Mouse (Mus musculus): ENCODE results near the gene Ints11. TPM values are rescaled to one million over a fixed set of nuclear protein-coding genes. Genes with fewer than 3 reads are reported as not detected.

Ints11 gene
- total and polyA plus RNA-seq, 3 experiments, result 27.5 to 32.0 (median 30.8) TPM

DNA sequence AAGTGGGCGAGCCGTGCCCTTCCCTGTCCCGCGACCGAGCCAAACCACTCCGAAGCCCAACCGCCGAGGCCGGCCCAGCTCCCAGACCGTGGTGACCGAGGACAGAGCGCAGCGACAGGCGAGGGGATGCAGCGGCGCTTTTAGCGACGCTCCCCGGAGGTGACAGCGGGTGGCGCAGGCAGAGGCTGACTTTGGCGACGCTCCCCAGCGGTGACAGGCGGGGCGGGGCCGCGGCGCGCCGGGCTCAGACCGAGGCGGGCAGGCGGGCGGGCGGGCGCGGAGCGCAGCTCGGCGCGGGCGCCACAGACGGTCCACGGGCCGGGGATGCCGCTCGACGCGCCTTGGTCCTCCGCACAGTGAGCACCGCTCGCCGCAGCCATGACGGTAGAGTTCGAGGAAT, 22.7 kb downstream of the Ints11 start:
- peak; percentile 92 for DNase-seq

DNA sequence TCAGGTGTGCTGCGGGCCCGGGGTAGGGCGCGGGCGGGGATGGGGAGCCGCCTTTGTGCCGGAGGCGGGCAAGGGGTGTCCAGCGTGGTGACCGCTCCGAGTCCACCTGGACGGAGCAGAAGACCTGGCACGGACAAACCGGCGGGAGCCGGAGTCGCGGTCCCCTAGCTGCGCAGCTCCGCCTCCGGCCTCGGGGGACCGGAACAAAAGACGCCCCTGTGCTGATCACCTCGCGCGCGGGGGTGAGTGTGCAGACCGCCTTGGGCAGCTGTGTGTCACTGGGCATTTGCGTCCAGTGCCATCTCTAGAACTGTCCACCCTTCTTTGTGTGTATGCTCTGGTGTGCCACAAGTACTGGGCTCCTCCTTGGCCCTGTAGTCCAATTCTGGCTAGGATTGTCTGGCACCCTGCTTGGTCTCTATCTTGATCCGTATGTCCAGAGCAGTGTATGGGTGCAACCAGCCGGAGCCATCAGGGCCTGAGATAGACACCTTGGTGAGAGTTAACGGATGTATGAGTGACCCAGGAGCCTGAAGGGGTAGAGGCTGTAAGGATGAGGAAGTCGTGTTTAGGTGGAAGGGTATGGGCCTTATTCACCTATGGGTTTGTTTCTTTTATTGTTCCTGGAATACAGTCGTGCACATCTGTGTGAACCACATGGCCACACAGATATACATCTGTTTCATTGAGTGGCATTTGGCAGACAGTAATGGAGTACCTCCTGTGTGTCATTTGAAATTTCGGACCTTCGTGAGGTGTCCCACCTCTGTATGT, 23.3 kb downstream of the Ints11 start:
- peak; percentile 61 for DNase-seq

DNA sequence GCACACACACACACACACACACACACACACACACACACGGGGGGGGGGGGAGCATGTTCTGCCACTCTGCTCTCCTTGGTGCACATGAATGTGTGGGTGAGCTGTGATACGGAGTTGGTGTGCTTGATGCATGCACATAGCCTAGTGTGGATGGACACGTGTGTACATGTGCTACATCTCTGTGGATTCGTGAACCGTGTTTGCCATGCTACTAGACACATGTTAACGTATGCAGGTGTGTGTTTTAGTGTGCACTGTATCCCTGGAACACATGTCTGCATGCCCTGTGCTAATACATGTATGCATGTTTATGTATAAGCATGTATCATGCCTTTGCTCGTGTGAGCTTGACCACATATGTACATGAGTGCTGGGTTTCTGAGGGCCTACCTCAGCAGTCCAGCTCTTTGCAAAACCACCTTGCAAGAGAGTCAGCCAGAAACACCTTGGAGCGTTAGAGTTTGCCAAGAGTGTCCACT, 23.9 kb downstream of the Ints11 start:
- peak; percentile 2 for DNase-seq

DNA sequence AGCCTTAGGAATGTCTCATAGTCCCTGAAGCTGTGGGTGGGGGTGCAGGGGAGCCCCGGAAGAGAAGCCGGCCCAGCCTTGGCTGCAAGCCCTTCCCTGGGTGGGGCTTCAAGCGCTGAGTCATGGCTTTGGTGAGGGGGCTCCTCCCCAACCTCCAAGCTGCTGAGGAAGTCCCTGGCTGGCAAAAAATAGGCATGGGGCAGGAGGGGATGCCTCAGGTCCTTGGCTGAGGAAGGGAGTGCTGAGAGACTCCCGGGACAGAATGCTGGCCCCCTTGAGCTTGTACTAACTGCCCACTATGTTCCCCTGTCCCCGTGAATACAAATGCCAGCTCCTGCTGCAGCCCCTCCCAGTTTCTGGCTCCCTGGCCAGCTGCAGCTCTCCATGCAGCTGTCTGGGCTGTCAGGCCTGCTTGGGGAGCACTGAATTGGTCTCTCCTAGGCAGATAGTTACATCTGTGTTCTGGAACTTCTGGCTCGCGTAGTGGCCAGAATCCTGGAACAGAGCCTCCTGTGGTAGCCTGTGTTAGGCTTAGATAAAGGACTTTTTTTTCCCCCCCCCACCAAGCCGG, 25.1 kb downstream of the Ints11 start:
- DNase-seq, result peak; percentile 85

DNA sequence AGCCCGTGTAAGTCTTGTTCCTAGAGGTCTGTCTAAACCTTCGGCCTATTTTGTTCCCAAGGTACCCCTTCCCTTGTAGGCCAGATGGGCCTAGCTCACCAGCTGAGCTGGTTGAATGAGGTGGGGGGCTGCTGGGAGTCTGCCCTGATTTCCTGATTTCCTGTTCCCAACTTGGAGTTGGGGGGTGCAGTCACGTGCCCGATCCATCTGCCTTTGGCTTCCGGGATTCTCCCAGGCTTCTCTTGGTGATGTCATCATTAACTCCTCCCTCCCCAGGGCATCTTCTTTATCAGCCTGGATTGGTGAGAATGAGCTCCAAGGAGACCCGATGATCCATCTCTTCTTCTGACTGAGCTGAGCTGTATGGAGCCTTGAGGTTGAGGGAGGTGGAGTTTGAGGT, 25.9 kb downstream of the Ints11 start:
- DNase-seq, result peak; percentile 54

DNA sequence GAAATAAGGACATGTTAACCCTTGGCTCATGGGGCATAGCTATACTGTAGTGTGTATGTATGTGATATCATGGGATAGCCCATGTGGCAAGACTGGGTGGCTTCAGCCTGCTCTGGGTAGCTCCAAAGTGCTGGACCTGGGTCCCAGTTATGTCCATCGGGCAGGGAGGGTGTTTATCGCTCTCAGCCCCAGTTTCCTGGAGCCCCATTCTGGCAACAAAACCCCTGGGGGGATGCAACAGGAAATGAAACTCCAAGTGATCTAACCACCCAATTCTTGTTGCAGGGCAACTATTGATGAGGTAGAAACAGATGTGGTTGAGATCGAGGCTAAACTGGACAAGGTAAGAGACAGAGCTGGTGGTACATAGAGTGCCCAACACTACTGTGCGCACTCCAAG, 26.5 kb downstream of the Ints11 start:
- peak; percentile 2 for DNase-seq

DNA sequence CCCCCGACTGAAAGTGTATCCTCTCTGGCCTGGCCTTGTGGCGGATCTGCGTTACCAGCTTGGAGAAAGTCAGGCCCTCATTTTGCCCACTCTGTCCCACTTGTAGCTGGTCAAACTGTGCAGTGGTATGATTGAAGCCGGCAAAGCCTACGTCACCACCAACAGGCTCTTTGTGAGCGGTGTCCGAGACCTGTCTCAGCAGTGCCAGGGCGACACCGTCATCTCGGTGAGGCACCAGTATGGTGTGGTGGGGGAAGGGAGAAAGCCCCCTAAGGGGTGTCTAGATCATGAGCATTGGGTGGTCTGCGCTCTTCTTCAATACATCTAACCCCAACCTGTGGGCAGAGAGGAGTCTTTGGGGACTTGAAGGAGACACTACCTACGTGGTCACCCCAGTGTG, 27.1 kb downstream of the Ints11 start:
- no peak for DNase-seq

DNA sequence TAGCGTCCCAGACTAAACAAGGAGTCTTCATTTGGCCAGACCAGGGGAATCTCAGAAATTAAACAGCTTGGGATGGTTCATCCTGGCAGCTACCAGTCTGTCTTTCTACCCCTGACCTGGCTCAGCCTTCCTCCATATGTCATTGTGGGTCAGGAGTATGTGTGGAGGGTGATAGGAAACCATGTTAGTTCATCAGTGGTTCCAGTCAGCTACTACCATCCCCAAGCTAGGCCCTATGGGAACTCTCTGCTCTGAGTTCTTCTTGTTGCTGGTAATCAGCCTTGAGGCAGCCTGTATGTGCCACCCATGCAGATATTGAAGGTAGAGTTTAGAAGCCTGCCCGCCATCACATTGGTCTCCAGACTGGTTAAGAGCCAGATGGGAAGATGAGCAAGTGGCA, 29.0 kb downstream of the Ints11 start:
- DNase-seq, result peak; percentile 2

DNA sequence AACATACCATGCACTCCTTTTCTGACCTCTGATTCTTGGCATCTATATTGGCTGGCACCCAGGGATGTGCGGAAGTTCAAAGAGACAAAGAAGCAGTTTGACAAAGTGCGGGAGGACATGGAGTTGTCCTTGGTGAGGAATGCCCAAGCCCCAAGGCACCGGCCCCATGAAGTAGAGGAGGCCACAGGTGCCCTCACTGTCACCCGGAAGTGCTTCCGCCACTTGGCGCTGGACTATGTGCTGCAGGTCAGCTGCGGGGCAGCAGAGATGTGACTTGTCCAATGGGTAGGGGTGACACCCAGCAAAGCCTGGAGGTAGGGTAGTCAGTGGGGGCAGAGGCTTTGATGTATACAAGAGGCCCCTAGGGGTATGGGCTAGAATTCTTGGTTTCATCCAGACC, 30.0 kb downstream of the Ints11 start:
- peak; percentile 13 for DNase-seq

DNA sequence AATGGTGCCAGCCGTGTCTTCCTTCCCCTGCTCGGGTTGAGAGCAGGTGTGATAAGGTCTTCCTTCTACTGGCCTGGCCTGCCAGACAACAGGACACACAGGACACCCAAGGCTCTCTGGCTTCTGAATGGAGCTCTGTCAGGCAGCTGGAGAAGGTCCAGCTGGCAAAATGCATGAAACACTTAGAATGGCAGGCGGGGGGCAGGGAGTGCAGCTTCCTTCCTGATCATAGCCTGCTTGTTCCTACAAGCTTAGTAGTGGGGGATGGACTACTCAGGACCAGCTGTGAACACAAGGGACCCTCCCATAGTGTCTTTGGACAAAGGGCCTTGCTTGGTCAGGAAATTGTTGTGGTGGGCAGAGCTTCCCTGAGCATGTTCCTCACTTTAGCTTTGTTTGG, 31.9 kb downstream of the Ints11 start:
- DNase-seq, result peak; percentile 37

DNA sequence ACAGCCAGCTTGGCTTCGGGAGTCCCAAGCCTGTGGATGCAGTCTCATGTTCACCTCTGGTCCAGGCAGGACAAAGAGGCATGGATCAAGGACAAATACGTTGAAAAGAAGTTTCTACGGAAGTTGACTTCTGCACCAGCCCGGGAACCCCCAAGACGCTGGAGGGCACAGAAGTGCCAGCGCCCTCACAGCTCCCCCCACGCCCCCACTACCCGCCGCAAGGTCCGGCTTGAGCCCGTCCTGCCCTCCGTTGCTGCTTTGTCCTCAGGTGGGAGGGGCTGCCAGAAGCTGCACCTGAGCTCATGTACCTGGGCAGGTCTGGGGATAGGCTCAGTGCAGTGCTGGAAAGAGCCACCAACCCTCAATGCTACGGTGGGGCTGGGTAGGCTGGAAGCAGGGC, 33.9 kb downstream of the Ints11 start:
- DNase-seq, result no peak

DNA sequence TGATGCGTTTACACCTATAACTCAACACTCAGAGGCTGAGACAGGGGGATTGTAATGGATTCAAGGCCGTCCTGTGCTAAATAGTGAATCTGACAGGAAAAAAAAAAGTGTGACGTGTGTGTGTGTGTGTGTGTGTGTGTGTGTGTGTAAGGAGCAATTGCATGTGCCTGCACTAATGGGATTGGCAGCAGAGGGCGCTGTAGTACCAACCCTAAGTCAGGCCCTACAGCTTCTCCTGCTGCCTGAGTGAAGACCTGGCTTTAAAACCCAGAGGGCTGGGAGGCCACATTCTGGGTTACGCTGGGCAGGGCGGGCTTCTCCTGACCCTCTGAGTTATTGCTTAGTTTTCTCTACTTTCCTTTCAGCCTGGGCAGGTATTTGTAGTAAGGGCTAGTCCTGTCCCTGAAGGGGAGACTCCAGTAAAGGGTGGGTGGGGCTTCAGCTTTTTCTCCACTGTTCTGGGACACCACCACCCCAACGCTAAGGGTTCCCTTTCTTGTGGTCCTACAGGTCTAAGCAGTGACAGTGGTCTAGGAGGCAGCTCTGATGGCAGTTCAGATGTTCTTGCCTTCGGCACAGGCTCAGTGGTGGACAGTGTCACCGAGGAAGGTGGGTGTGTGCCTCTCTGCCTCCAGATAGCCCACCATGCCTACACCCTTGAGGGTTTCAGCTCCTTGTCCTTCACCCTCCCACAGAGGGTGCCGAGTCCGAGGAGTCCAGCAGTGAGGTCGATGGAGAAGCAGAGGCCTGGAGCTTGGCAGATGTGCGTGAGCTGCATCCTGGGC, 35.2 kb downstream of the Ints11 start:
- peak; percentile 19 for DNase-seq

DNA sequence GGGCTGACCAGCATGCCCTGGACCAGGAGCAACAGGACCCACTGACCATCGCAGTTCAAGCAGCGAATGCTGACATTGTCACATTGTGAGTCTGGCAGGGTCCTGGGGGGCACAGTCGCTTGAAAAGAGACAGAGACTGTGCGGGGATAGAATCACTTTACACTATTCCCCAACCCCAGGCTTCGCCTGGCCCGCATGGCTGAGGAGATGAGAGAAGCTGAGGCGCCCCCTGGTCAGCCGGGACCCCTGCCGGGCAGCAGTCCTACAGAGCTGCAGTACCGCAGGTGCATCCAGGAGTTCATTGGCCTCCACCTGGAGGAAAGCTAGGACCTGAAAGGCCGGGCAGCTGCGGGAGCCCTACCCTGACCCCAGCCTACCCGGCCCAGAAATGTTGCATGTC, 36.3 kb downstream of the Ints11 start:
- peak; percentile 3 for DNase-seq

DNA sequence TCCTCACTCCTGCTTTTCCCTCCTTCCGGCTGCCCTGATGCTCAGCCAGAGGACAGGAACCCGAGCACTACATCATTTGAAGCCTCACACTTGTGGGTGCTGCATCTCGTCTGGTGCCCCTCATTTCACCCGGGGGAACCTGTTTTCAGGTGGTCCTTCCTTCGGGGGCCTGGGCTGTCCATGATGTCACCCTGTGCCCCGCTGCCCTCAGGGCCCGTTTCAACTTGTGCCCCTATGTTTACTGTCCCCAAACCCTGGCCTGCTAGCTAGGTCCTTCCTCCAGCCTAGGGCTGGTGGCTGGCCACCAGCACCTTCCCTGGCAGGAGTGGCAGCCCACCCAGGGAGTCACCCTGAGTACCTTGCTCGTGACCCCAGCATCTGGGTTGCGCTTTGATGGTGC, 36.8 kb downstream of the Ints11 start:
- peak; percentile 1 for DNase-seq

DNA sequence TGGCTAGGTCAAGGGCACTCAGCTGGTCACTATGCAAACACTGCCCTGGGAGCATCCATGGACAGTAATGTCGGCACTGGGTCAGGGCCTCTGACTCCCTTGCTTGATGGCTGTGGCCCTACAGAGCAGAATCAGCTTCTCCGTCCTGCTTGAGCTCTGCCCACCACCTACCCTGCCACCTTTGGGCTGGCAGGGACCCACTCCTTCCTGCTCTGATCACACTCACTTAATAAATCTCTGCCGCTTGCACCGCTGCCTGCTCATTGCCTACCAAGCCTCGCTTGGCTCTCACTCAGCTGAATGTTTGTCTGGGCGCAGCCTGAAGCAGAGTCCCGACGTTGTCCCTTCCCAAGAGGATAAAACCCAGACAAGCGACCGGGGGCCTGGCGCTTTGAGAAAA, 37.7 kb downstream of the Ints11 start:
- peak; percentile 10 for DNase-seq

DNA sequence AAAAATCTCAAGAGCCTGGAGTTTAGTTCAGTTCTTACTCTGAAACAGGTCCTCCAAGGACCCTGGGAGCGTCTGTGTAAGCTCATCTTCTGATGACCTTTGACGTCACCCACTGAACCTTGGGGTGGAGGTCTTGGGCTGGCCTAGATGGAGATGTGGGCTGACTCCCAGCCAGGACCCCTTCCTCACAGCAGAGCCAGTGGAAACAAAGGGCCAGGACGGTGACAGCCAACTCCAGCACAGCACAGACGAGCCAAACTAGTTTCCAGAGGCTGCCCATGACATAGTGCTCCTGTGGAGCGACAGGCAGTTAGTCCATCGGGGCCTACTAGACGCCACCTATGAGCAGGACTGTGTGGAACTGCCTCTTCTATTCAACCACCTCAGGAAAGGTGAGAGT, 38.9 kb downstream of the Ints11 start:
- peak; percentile 3 for DNase-seq

DNA sequence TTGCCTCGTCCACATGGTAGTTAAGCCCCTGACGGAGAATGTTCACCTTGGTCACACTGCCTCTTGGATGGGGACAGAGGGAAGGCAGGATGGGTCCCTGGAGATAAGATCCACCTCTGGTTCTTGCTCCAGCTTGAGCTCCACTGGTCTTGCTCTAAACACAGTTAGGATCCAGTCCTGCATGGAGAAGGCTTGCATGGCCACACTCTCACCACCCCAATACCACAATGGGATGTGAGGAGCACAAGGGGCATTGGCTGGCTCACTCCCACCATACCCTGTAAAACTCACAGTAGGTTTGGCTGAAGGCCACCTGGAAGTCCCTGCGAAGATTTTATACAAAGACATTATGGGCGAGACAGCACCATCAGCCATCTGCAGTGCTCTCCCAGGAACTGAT, 39.4 kb downstream of the Ints11 start:
- no peak for DNase-seq

DNA sequence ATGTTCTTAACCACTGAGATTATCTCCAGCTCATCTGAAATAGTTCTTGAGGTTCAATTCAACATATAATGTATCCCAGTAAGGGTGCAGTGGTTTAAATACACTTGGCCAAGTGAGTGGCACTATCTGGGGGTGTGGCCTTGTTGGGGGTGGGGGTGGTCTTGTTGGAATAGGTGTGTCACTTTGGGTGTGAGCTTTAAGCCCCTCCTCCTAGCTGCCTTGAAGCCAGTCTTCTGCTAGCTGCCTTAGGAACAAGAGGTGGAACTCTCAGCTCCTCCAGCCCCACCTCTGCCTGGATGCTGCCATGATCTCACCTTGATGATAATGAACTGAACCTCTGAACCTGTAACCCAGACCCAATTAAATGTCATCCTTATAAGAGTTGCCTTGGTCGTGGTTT, 62.7 kb downstream of the Ints11 start:
- DNase-seq, result no peak

Small RNA genes lying within 50 kb of the gene (microRNA-seq; reads per million reads assigned to microRNA genes)
- gene Gm22991, result 0 reads per million in 2 experiments

Other genes with a start within 250 kb of the Ints11 start
- 10 to 100 TPM; 41.6 to 46.7 TPM for gene Cdk11b, start 244.7 kb upstream of the Ints11 start, total RNA-seq (2021)
- gene Cdk11b, start 244.7 kb upstream of the Ints11 start, polyA plus RNA-seq (2012; rRNA removed), result 11.9 and 18.9 TPM in 2 replicates
- gene Gm10563, start 224.1 kb upstream of the Ints11 start, total RNA-seq (2021), result not detected
- not detected in 2 replicates for gene Gm10563, start 224.1 kb upstream of the Ints11 start, polyA plus RNA-seq (2012; rRNA removed)
- gene Mmp23, start 216.2 kb upstream of the Ints11 start, total RNA-seq (2021), result 1 to 10 TPM; 5.2 to 7.6 TPM
- gene Mmp23, start 216.2 kb upstream of the Ints11 start, polyA plus RNA-seq (2012; rRNA removed), result 23.2 and 23.9 TPM in 2 replicates
- gene Mib2, start 200.3 kb upstream of the Ints11 start, total RNA-seq (2021), result 10 to 100 TPM; 40.8 to 50.9 TPM
- gene Mib2, start 200.3 kb upstream of the Ints11 start, polyA plus RNA-seq (2012; rRNA removed), result 110 and 117 TPM in 2 replicates
- gene Fndc10, start 175.2 kb upstream of the Ints11 start, total RNA-seq (2021), result 10 to 100 TPM; 42.6 to 65.1 TPM
- 247 and 266 TPM in 2 replicates for gene Fndc10, start 175.2 kb upstream of the Ints11 start, polyA plus RNA-seq (2012; rRNA removed)
- gene Ssu72, start 164.7 kb upstream of the Ints11 start, total RNA-seq (2021), result 100 to 1,000 TPM; 104 to 143 TPM
- gene Ssu72, start 164.7 kb upstream of the Ints11 start, polyA plus RNA-seq (2012; rRNA removed), result 178 and 190 TPM in 2 replicates
- gene Tmem240, start 134.7 kb upstream of the Ints11 start, total RNA-seq (2021), result under 1 TPM; 0.55 to 0.73 TPM
- gene Tmem240, start 134.7 kb upstream of the Ints11 start, polyA plus RNA-seq (2012; rRNA removed), result 2.0 and 3.1 TPM in 2 replicates
- gene Atad3a, start 108.5 kb upstream of the Ints11 start, total RNA-seq (2021), result 10 to 100 TPM; 71.4 to 90.7 TPM
- 226 and 242 TPM in 2 replicates for gene Atad3a, start 108.5 kb upstream of the Ints11 start, polyA plus RNA-seq (2012; rRNA removed)
- gene Vwa1, start 94.8 kb upstream of the Ints11 start, total RNA-seq (2021), result 1 to 10 TPM; 2.5 to 4.8 TPM
- gene Vwa1, start 94.8 kb upstream of the Ints11 start, polyA plus RNA-seq (2012; rRNA removed), result 9.4 and 12.0 TPM in 2 replicates
- gene Tmem88b, start 83.7 kb upstream of the Ints11 start, total RNA-seq (2021), result under 1 TPM; 0.52 to 0.62 TPM
- gene Tmem88b, start 83.7 kb upstream of the Ints11 start, polyA plus RNA-seq (2012; rRNA removed), result 0.81 and 0.97 TPM in 2 replicates
- not detected for gene Ankrd65, start 79.1 kb upstream of the Ints11 start, total RNA-seq (2021)
- 0.11 and 0.16 TPM in 2 replicates for gene Ankrd65, start 79.1 kb upstream of the Ints11 start, polyA plus RNA-seq (2012; rRNA removed)
- gene Mrpl20, start 66.7 kb upstream of the Ints11 start, total RNA-seq (2021), result 100 to 1,000 TPM; 122 to 141 TPM
- gene Mrpl20, start 66.7 kb upstream of the Ints11 start, polyA plus RNA-seq (2012; rRNA removed), result 42.1 and 65.2 TPM in 2 replicates
- gene Ccnl2, start 57.1 kb upstream of the Ints11 start, total RNA-seq (2021), result 100 to 1,000 TPM in 1 of 2 experiments, 10 to 100 TPM in 1; 70.2 to 118 TPM
- 56.0 and 58.2 TPM in 2 replicates for gene Ccnl2, start 57.1 kb upstream of the Ints11 start, polyA plus RNA-seq (2012; rRNA removed)
- 100 to 1,000 TPM; 155 to 164 TPM for gene Aurkaip1, start 38.3 kb upstream of the Ints11 start, total RNA-seq (2021)
- 276 and 293 TPM in 2 replicates for gene Aurkaip1, start 38.3 kb upstream of the Ints11 start, polyA plus RNA-seq (2012; rRNA removed)
- gene Mxra8, start 29.9 kb upstream of the Ints11 start, total RNA-seq (2021), result 10 to 100 TPM; 36.9 to 55.5 TPM
- gene Mxra8, start 29.9 kb upstream of the Ints11 start, polyA plus RNA-seq (2012; rRNA removed), result 164 and 185 TPM in 2 replicates
- 10 to 100 TPM; 58.1 to 66.7 TPM for gene Dvl1, start 22.1 kb upstream of the Ints11 start, total RNA-seq (2021)
- gene Dvl1, start 22.1 kb upstream of the Ints11 start, polyA plus RNA-seq (2012; rRNA removed), result 187 and 202 TPM in 2 replicates
- under 1 TPM; 0.32 to 0.35 TPM for gene Tas1r3, start 6.2 kb upstream of the Ints11 start, total RNA-seq (2021)
- gene Tas1r3, start 6.2 kb upstream of the Ints11 start, polyA plus RNA-seq (2012; rRNA removed), result 0.56 and 0.62 TPM in 2 replicates
- gene Cptp, start 106 bp upstream of the Ints11 start, total RNA-seq (2021), result 10 to 100 TPM; 18.7 to 21.1 TPM
- 29.4 and 37.1 TPM in 2 replicates for gene Cptp, start 106 bp upstream of the Ints11 start, polyA plus RNA-seq (2012; rRNA removed)
- gene Pusl1, start 22.2 kb downstream of the Ints11 start, total RNA-seq (2021), result 10 to 100 TPM; 21.8 to 28.4 TPM
- 118 and 119 TPM in 2 replicates for gene Pusl1, start 22.2 kb downstream of the Ints11 start, polyA plus RNA-seq (2012; rRNA removed)
- gene Acap3, start 22.3 kb downstream of the Ints11 start, total RNA-seq (2021), result 10 to 100 TPM; 14.4 to 20.9 TPM
- gene Acap3, start 22.3 kb downstream of the Ints11 start, polyA plus RNA-seq (2012; rRNA removed), result 29.0 and 29.3 TPM in 2 replicates
- 10 to 100 TPM; 64.1 to 94.4 TPM for gene Ube2j2, start 74.3 kb downstream of the Ints11 start, total RNA-seq (2021)
- 93.2 and 95.5 TPM in 2 replicates for gene Ube2j2, start 74.3 kb downstream of the Ints11 start, polyA plus RNA-seq (2012; rRNA removed)
- 10 to 100 TPM; 66.8 to 70.1 TPM for gene C1qtnf12, start 92.8 kb downstream of the Ints11 start, total RNA-seq (2021)
- gene C1qtnf12, start 92.8 kb downstream of the Ints11 start, polyA plus RNA-seq (2012; rRNA removed), result 100 and 128 TPM in 2 replicates
- 1 to 10 TPM; 5.1 to 8.5 TPM for gene B3galt6, start 123.1 kb downstream of the Ints11 start, total RNA-seq (2021)
- gene B3galt6, start 123.1 kb downstream of the Ints11 start, polyA plus RNA-seq (2012; rRNA removed), result 14.7 and 18.3 TPM in 2 replicates
- gene Sdf4, start 123.3 kb downstream of the Ints11 start, total RNA-seq (2021), result 100 to 1,000 TPM; 260 to 282 TPM
- gene Sdf4, start 123.3 kb downstream of the Ints11 start, polyA plus RNA-seq (2012; rRNA removed), result 47.5 and 50.7 TPM in 2 replicates
- 1 to 10 TPM in 1 of 2 experiments, under 1 TPM in 1; 0.61 to 1.2 TPM for gene Tnfrsf4, start 144.3 kb downstream of the Ints11 start, total RNA-seq (2021)
- gene Tnfrsf4, start 144.3 kb downstream of the Ints11 start, polyA plus RNA-seq (2012; rRNA removed), result 4.4 and 5.0 TPM in 2 replicates
- gene Tnfrsf18, start 156.6 kb downstream of the Ints11 start, total RNA-seq (2021), result under 1 TPM in 1 of 2 experiments, not detected in 1; 0.38 TPM
- gene Tnfrsf18, start 156.6 kb downstream of the Ints11 start, polyA plus RNA-seq (2012; rRNA removed), result 0.30 and 0.61 TPM in 2 replicates
- under 1 TPM in 1 of 2 experiments, not detected in 1; 0.21 TPM for gene Ttll10, start 189.9 kb downstream of the Ints11 start, total RNA-seq (2021)
- gene Ttll10, start 189.9 kb downstream of the Ints11 start, polyA plus RNA-seq (2012; rRNA removed), result 0.13 and 0.19 TPM in 2 replicates
- 1 to 10 TPM; 5.7 to 9.6 TPM for gene 9430015G10Rik, start 240.4 kb downstream of the Ints11 start, total RNA-seq (2021)
- gene 9430015G10Rik, start 240.4 kb downstream of the Ints11 start, polyA plus RNA-seq (2012; rRNA removed), result 14.6 and 15.6 TPM in 2 replicates

All from adrenal gland, adult 2 months (tissue).